Mouse (Mus musculus) myocyte (in vitro differentiated cells): ENCODE data around the gene Myo1f.

ENCODE experiments used
- CEBPB ChIP-seq: IDR thresholded peaks from 2 replicates; pipeline ENCODE4 v1.6.1; 2011; ENCODE audit warnings: mild to moderate bottlenecking, moderate library complexity; ENCODE audit not compliant: poor library complexity, insufficient read depth, severe bottlenecking
- E2F4 ChIP-seq: IDR thresholded peaks from one replicate; pipeline ENCODE4 v1.6.1; 2011; ENCODE audit warnings: mild to moderate bottlenecking, control low read depth, moderate library complexity; ENCODE audit not compliant: insufficient read depth
- MAX ChIP-seq: IDR thresholded peaks from one replicate; pipeline ENCODE4 v1.6.1; 2011; ENCODE audit warnings: low read depth, mild to moderate bottlenecking, control low read depth
- MYOD1 ChIP-seq, 3 experiments: IDR thresholded peaks; one replicate each; pipeline ENCODE4 v1.6.1; 2011; ENCODE audit warnings: control low read depth in 2 of 3, low read depth in 2 of 3, mild to moderate bottlenecking in 2 of 3, moderate library complexity in 1 of 3; ENCODE audit not compliant: insufficient read length in 2 of 3, control insufficient read depth in 1 of 3
- MYOG ChIP-seq, 3 experiments: IDR thresholded peaks; one replicate each; pipeline ENCODE4 v1.6.1; 2011; ENCODE audit warnings: control low read depth in 2 of 3, low read depth in 2 of 3, mild to moderate bottlenecking in 2 of 3; ENCODE audit not compliant: insufficient read length in 2 of 3, control insufficient read depth in 1 of 3, insufficient read depth in 1 of 3
- POLR2A ChIP-seq: IDR thresholded peaks from one replicate; pipeline ENCODE4 v1.6.1; 2011; ENCODE audit warnings: low read depth, mild to moderate bottlenecking, control low read depth, moderate library complexity; ENCODE audit not compliant: insufficient read length
- POLR2AphosphoS2 ChIP-seq: IDR thresholded peaks from one replicate; pipeline ENCODE4 v1.6.1; 2011; ENCODE audit warnings: low read depth, control low read depth; ENCODE audit not compliant: insufficient read length
- SRF ChIP-seq: IDR thresholded peaks from one replicate; pipeline ENCODE4 v1.6.1; 2011; ENCODE audit warnings: low read depth; ENCODE audit not compliant: control insufficient read depth, insufficient read length
- TCF12 ChIP-seq: IDR thresholded peaks from one replicate; pipeline ENCODE4 v1.6.1; 2011; ENCODE audit warnings: mild to moderate bottlenecking, control low read depth; ENCODE audit not compliant: poor library complexity, insufficient read depth, severe bottlenecking
- USF1 ChIP-seq: IDR thresholded peaks from one replicate; pipeline ENCODE4 v1.6.1; 2011; ENCODE audit warnings: low read depth, mild to moderate bottlenecking, control low read depth, moderate library complexity

DNA sequence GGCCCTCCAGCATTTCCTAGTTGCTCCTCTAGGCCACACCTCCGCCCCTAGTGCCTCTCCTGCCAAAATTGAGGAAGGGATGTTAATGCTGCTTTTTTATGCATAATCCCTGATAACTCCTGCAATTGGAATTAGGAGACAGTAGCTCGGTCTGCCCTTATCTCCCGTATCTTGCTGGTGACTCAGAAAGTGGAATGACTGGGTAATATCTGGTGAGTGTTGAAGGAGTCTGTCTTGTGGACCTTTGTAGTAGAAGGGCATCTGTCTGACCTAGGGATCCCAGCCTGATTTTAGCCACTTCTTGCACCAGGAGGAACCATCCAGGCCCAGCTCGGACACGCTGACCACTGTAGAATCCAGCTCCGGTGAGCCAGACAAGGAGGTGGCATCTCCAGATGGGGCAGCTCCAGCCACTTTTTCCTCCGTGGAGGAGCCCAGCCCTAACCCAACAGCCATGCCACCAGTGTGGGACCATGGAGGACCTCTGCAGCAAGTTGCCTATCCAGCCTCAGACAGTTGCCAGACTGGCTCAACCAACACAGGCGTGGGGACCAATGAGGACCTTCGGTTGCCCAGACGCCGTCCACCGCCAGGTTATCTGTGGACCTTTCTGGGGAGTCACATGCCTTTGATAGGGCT, 74.1 kb downstream of the Myo1f start:
- no peak for TF ChIP-seq E2F4
- no peak for TF ChIP-seq USF1
- no peak for TF ChIP-seq CEBPB
- no peak for TF ChIP-seq POLR2A
- TF ChIP-seq TCF12: no peak
- no peak for TF ChIP-seq POLR2AphosphoS2
- TF ChIP-seq SRF: no peak
- no peak for TF ChIP-seq MAX
- TF ChIP-seq MYOD1 (IDR thresholded peaks at IDR 0.05; ENCODE audit: control insufficient read depth in 1 of 3, insufficient read length in 2 of 3, low read depth in 2 of 3): no peak
- TF ChIP-seq MYOG (IDR thresholded peaks at IDR 0.05; ENCODE audit: control insufficient read depth in 1 of 3, insufficient read depth in 1 of 3, insufficient read length in 2 of 3, low read depth in 2 of 3): no peak
